Mouse (Mus musculus) heart, postnatal 4 days (tissue): ENCODE measurements around the gene Rps2. TPM values are rescaled to one million over a fixed set of nuclear protein-coding genes. Genes with fewer than 3 reads are reported as not detected.
"Not testable (repeated sequence)": the region's sequence is repeated elsewhere in the genome, so short reads cannot be mapped to it uniquely, and the experiment has no call there.

ENCODE experiments used
- DNase-seq: peaks from one replicate; pipeline ENCODE4 v3.0.0; 2021
- total RNA-seq, 2 experiments: library from RNA; stranded (reverse); gene quantifications; 2 replicates each; pipeline ENCODE4 v1.2.3; 2021

Rps2 gene
- total RNA-seq, 2 experiments from 2014 or later = 734 to 782 TPM

DNA sequence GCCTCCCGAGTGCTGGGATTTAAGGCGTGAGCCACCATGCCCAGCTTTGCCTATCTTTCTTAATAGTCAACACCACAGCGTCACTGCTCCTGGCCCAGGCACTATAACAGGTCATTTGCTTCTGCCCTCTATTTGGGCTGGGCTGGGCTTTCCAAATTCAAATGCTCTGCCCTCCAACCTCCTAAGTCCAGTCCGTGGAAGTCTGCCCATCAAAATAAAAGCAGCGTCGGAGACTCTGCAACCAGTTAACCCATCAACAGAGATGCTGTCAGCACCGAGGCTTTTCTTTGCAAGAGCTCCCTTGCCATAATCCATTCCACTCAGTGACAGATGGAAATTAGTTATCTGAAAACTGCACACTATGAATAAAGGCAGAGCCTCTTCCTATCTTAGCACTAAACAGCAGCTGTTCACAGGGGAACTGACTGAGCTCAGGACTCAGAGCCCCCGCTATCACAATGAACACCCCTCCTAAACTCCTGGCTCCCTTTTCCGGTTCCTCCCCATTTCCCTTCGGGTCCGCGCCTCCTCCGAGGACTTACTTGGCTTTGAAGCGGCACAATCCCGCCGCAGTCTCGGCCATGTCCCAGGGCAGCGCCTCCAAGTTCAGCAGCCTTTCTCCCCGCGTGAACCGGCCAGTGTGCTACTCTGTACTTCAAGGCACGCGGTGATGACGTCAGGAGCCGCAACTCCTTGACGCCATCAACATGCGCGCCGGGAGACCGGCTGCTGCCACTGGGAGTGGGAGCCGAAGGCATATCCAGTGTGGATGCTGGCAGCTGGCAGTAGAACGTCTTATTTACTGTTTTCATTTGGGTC lies 10.7 kb upstream of the Rps2 start, which contains the start of gene Tbl3:
Gene Tbl3 (minus strand): TSS at position 679 of the 819 bp plus-strand sequence.
- peak; percentile 96 for DNase-seq

DNA sequence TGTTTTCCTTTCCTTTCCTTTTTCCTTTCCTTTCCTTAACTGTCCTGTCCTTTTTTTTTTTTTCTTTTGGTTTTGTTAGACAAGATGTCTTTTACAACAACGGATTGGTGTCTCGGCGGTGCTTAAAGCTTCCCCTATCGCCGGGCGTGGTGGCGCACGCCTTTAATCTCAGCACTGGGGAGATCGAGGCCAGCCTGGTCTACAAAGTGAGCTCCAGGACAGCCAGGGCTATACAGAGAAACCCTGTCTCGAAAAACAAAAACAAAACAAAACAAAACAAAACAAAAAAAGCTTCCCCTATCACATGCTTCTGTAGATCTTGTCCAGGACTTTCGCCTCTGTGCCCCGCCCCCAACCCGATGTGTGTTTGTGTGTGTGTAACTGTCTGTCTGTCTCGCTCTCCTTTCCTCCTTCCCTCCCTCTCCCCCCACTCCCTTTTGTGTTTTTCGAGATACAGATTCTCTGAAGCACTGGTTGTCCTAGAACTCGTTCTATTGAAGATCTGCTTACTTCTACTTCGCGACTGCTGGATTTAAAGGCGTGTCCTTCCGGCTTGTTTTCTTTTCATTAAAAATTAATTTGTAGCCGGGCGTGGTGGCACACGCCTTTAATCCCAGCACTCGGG lies 10.0 kb upstream of the Rps2 start:
- no peak for DNase-seq

DNA sequence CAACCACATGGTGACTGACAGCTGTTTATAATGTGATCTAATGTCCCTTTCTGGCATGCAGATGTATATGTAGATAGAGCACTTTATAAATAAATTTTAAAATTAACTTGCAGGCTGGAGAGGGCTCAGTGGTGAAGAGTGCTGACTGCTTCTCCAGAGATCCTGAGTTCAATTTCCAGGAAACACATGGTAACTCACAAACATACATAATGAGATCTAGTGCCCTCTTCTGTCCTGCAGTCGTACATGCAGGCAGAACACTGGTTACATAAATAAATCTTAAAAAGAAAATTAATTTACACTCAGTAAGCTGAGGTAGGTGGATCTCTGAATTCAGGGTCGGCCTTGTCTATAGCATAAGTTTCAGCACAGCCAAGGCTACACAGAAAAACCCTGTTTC lies 9.3 kb upstream of the Rps2 start:
- no peak for DNase-seq

DNA sequence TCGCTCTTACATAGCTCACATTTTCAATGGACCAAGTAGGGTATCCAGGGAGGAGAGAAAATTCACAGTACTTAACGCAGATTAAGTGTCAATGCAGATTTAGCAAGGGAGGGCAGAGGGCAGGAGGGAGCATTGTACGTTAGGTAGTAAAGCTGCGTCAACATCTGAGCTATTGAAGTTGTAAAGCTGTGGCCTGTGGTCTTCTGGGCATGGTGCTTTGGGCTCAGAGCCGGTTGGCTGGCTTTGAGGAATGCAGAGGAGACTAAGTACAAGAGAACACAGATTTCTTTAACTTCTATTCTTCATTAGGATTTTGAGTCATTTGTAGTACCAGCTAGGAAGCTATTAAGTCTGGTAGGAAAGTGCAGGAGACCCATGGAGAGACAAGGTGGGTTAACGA lies 2.4 kb upstream of the Rps2 start:
- no peak for DNase-seq

DNA sequence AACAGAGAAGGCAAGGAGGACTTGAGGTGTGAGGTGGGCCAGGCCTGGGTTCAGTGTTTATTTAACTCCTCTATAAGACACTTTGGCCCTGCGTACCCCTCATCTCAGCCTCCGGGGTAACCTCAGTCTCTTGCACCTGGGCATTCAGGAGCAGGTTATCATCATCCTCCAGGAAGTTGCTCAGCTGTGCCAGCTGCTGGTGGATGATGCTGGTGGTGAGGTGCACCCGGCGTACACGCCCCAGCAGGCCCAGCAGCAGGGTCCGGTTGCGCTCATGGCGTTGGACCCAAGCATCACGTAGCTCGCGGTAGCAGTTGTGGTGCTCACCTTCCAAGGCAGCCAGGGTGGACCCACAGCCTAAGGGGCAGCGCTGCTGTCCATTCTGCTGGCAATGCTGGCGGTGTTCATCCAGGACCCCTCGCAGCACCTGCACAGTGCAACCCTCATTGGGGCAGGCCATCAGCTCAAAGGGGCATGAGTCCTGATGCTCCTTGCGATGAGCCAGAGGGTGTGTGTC lies 1.7 kb upstream of the Rps2 start:
- no peak for DNase-seq

DNA sequence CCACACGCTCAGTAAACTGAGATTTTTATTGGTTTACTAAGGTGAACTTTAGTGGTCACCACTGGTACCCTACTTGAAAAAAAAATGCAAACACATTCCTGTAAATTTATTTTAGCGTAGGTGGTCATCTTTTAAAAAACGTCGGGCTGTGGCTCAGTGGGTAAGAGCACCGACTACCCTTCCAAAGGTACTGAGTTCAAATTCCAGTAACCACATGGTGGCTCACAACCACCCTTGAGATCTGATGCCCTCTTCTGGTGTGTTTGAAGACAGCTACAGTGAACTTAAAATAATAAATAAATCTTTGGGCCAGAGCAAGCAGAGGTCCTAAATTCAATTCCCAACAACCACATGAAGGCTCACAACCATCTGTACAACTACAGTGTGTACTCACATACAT lies 1.0 kb downstream of the Rps2 start:
- not testable (repeated sequence) for DNase-seq

DNA sequence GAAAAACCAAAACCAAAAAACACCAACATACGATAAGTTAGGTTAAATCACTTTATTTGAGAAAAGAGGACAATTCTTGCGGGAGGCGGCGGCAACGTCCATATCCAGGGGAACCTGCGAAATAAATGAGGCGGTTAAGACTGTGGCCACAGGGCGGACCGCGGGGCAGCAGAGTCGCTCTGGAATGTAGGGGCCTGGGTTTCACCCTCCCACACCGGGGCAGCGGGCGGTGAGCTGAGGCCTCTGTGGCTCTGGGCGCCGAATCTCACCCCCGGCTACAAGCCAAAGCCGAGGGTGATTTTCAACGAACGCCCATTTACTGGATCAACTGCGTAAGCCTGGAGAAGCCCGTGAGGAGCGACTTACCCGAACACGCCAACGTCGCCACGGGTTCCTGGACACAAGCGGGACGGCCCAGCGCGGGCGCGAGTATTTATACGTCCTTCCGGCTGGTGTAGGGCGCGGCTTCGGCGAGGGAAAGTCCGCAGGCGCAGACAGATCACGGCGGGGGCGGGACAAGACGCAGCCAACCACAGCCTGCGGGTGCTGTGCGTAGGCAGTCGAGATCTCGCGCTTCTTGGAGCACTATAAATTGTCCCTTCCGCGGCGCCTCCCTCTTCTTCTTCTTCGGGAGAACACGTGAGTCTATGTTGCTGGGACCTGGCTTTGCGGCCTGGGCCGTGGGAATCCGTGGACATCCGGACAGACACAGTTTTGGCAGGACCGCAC lies 1.7 kb downstream of the Rps2 start:
- peak; percentile 98 for DNase-seq

DNA sequence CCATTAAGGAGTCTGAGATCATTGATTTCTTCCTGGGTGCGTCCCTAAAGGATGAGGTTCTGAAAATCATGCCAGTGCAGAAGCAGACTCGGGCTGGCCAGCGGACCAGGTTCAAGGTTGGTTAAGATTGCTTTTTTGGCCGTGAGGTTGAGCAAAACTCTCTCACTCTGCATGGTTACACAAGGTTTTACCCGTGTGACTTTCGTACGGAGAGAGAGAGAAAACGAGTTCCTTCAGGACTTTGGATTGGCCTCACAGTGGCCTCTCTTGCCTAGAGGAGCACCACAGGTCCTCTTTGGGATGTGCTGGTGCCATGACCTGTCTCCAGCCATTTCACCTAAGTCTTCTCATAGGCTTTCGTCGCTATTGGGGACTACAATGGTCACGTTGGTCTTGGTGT lies 2.7 kb downstream of the Rps2 start:
- not testable (repeated sequence) for DNase-seq

DNA sequence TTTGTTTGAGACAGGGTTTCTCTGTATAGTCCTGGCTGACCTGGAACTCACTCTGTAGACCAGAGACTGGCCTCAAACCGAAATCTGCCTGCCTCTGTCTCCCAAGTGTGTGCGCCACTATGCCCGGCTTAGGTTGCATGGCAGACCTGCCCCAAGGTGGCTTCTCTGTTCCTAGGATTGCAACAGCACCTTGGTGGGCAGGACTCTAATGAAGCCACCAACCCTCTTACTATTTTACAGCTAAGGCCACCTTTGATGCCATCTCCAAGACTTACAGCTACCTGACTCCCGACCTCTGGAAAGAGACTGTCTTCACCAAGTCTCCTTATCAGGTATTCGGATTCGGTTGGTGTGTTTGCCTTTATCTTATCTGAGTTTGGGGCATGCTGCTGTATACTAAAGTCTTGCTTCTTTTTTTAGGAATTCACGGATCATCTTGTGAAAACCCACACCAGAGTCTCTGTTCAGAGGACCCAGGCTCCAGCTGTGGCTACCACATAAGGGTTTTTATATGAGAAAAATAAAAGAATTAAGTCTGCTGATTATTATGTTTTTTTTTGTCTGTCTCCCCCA lies 3.6 kb downstream of the Rps2 start:
- not testable (repeated sequence) for DNase-seq

DNA sequence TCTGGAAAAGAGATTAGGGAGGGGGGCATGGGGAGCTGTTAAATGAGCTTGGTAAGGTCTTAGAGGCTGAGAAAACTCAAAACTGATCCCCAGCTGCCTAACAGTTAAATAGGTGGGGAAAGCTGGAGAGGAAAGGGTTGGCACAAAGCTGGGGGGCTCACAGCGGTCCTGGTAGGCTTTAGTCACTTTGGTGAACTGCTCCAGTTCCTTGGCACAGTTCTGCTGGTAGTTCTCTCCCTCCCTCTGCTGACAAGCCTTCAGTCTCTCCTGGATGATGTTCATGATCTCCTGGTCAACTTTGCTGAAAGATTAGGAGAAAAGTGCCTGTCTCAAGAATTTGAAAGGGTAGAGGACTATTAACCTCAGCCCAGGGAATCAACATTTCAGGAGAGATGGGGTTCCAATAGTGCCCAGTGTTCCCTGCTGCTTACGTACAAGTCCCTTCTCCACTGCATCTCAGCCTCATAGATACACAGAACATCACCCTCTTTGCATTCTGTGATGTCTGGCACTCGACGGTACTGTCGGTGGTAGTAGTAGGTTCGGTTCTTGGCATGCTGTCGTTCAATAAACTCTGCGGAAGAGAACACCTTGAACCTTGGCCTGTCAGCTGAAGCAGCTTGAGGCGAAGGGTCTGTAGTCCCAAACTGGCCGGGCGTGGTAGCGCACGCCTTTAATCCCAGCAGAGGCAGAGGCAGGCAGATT lies 4.5 kb downstream of the Rps2 start:
- no peak for DNase-seq

DNA sequence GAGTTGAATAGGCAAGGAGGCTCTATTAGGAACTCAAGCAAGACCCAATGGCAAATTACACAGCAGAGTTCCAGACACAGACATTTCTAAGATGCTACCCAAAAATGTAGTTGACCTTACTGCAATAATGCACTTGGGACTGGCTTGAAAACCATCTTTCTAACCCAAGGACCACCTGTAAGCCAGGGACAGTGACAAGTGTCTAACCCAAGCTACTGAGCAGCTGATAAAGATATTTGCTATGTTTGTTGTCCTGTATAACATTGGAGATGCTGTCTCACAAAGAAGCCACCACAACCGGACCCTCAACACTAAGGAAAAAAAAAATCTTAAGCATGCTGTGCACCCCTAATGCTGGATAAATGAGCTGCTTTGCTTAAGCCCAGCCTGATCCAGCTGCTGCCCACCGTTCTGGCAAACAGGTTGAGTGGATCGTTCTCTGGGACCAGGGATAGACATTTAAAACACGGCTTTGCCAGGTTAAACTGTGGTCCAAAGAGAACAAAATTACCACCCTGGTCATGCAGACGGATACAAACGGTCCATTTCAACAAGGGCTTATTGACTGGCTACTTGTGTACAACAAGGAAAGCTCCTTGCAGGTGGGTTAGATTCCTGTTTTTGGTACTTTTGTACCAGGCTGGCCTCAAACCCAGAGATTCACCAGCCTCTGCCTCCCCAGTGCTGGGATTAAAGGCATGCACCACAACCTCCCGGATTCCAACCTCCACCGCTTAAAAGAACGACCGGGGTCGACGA lies 5.4 kb downstream of the Rps2 start:
- no peak for DNase-seq

DNA sequence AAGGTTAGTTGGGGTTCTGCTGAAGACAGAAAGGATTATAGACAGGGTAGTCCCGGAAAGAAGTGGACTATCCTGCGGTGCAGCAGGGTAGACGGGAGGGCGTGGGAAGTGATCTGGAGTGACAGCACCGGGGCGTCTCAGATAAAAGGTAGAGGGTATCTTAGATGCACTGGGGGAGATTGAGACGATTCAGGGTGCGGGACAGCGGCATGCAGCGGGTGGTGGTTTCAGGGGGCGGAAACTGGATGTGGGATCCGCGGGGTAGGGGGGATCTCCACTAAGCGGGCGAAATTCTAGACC lies 5.9 kb downstream of the Rps2 start:
- no peak for DNase-seq

DNA sequence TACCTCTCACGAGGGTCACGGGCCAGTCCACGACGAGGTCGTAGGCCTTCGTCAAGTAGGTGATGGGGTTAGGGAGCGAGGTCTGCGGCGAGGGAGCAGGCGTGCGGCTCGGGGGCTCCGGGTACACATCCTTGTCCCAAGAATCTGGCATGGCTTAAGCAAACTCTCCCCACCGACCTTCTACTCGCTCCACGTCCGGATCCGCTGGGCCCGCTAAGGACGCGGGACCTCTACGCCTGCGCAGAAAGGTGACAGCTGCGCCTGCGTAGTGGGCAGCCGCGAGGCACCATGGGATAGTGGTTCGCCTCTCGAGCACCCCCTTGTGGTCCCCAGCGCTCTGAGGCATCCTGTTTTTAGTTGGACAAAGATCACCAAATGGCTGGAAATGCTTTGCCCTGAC lies 6.3 kb downstream of the Rps2 start, which contains the start of gene Ndufb10:
Gene Ndufb10 (minus strand): TSS at position 295 of the 400 bp plus-strand sequence.
- DNase-seq = peak; percentile 99

DNA sequence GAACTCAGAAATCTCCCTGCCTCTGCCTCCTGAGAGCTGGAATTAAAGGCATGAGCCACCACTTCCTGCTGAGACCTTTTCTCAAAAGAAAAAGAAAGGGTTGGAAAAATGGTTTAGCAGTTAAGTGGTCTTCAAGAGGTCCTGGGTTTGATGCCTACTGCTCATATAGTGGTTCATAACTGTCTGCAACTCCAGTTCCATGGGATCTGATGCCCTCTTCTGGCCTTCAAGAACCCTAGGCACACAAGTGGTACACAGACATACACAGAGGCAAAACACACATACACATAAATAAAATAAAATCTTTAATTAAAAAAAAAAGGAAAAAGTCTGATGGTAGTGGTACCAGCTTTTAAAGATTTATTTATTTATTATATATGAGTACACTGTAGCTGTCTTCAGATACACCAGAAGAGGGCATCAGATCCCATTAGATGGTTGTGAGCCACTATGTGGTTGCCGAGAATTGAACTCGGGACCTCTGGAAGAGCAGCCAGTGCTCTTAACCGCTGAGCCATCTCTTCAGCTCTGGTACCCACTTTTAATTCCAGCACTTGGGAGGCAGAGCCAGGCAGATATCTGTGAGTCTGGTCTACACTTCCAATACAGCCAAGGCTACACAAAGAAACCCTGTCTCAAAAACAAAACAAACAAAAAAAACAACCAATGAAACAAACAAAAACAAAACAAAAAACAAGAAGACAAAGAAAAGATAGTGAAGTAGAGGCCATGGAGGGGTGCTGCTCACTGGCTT lies 7.9 kb downstream of the Rps2 start:
- DNase-seq = no peak

DNA sequence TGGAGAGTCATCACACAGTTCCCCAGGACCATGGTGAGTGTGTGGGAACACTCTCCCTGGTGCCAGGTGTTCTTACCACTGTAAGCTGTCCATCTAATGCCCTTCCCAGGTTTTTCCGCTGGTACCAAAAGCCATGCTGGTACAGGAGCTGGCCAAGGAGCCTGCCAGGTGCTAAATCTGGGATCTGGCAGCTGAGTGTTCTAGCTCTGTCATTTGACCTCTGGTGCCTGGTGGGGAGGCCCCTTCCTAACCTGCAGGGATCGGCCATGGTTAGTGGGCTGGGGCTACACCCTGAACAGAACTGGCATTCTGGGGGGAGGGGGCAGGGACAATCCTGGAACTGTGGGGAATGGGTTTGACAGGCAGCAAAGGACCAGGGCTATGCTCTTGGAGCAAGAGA lies 9.7 kb downstream of the Rps2 start, which contains the start of gene Rpl3l:
Gene Rpl3l (plus strand): TSS at position 203 of the 400 bp plus-strand sequence.
- DNase-seq = peak; percentile 37

DNA sequence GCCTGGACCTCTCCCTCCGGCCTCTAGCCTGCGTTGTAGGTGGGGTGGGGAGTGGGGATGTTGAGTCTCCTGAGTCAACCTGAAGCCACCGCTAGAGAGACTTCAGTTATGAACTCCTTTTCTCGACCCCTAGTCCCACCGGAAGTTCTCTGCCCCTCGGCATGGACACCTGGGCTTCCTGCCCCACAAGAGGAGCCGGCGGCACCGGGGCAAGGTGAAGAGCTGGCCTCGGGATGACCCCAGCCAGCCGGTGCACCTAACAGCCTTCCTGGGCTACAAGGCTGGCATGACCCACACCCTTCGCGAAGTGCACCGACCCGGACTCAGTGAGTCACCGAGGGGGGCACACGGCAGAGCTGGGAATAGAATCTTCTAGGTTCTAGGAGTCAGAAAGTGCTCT lies 10.3 kb downstream of the Rps2 start:
- no peak for DNase-seq

DNA sequence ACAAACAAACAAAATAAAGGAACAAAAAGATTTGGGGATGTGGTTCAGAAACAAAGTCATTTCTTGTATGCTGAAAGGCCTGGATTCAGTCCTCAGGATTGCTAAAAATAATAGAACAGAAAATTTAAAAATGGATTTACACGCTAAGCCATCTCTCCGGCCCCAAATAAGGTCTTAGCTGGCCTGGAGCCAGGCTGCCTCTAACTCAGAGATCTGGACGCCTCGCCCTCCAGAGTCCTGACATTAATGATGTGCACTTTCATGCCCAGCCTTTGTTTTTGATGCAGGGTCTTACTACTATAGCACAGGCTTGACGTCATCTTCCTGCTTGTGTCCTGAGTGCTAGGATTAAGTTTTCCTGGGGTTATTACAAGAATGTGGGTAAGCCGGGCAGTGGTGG lies 11.2 kb downstream of the Rps2 start:
- peak; percentile 56 for DNase-seq

DNA sequence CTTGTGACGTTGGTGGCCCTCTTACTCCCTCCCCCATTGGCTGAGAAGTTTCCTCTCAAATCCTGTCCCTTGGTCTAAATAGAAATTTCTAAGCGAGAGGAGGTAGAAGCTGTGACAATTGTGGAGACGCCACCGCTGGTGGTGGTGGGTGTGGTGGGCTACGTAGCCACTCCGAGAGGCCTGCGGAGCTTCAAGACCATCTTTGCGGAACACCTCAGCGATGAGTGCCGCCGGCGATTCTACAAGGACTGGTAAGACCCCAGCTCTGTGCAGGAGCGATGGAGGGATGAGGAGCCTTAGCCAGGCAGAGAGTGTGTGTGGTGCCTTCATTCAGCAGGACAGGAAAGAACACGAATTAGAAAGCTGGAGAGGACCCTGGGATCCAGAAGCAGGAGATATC lies 12.9 kb downstream of the Rps2 start:
- DNase-seq = no peak

DNA sequence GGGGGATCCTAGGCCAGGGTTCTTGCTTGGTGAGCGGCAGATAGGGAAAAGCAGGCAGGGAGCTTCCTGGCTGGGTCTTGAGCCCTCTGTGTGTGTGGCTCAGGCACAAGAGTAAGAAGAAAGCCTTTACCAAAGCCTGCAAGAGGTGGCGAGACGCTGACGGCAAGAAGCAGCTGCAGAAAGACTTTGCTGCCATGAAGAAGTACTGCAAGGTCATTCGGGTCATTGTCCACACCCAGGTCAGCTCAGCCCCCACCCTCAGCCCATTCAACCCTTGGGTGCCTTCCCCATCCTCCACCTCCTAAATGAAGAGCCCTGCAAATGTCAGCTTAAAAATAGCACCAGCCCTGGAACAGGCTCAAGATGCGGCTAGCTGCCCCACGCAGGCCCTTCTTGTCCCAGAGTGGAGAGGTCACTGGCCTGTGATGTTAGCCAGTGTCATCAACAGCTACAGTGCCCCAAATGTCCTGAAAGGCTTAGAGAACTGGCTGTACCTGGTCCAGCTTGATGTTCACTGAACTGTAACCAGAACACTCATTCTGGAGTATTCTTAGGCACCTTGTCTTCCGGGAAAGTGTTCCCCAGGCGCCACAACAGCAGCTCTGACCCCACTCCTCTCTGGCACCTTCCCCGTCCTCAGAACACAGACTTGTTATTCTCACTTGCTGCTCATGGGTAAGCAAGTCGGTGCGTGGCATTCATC lies 14.5 kb downstream of the Rps2 start:
- peak; percentile 68 for DNase-seq
